Mouse (Mus musculus) kidney, embryonic 16.5 days (tissue): Measurements from ENCODE around the gene Sorbs1. TPM values are rescaled to one million over a fixed set of nuclear protein-coding genes. Genes with fewer than 3 reads are reported as not detected.
A peak's percentile ranks its signal among the peaks of the same experiment; 100 is the strongest.

ENCODE experiments used
- ATAC-seq: fragments of 200-750 bp; cut with Nextera tagmentation; 2 replicates; pipeline ENCODE4 v1.8.0; 2017; ENCODE audit warnings: moderate TSS enrichment; ENCODE audit not compliant: low FRiP score, low TSS enrichment
- H3K27ac ChIP-seq: fragments of 300-500 bp; sonication (generic); 2 replicates; pipeline ENCODE4 v1.5.1; 2014; ENCODE audit warnings: low read length
- H3K27me3 ChIP-seq: fragments of 300-500 bp; sonication (generic); 2 replicates; pipeline ENCODE4 v1.6.1; 2014; ENCODE audit warnings: low read length, control low read depth, mixed read lengths; ENCODE audit not compliant: insufficient read depth
- H3K36me3 ChIP-seq: fragments of 300-500 bp; sonication (generic); 2 replicates; pipeline ENCODE4 v1.6.1; 2014; ENCODE audit warnings: low read length, control low read depth, mixed read lengths; ENCODE audit not compliant: insufficient read depth
- H3K4me1 ChIP-seq: fragments of 300-500 bp; sonication (generic); 2 replicates; pipeline ENCODE4 v1.6.1; 2014; ENCODE audit warnings: low read length, control low read depth, mixed read lengths; ENCODE audit not compliant: insufficient read depth
- H3K4me2 ChIP-seq: fragments of 300-500 bp; sonication (generic); replicated peaks from 2 replicates; pipeline ENCODE4 v1.6.1; 2014; ENCODE audit warnings: low read depth, low read length
- H3K4me3 ChIP-seq: fragments of 300-500 bp; sonication (generic); 2 replicates; pipeline ENCODE4 v1.5.1; 2014; ENCODE audit warnings: mild to moderate bottlenecking, low read length
- H3K9ac ChIP-seq: fragments of 300-500 bp; sonication (generic); replicated peaks from 2 replicates; pipeline ENCODE4 v1.6.1; 2014; ENCODE audit warnings: low read length
- H3K9me3 ChIP-seq: fragments of 300-500 bp; sonication (generic); 2 replicates; pipeline ENCODE4 v1.6.1; 2016; ENCODE audit warnings: low read length, control low read depth
- WGBS: fragments of 180-500 bp; shearing (Covaris S2); extraction: QIAGEN DNeasy Blood & Tissue Kit; methylation state at CpG from one replicate; pipeline ENCODE4 v1.1.7; 2014; 5-methylcytosine and 5-hydroxymethylcytosine counted together
- polyA plus RNA-seq: library from polyadenylated mRNA; unstranded; fragments of >200 nt; fragmentation: Nextera tagmentation; extraction: Ambion mirVana; gene quantifications from 2 replicates; pipeline ENCODE4 v1.2.1, GENCODE M21; 2015

The Sorbs1 gene
- polyA plus RNA-seq, 1 experiment from 2014 or later = 60.1 TPM

- Histone ChIP-seq H3K27ac (no peak overlapping the region), H3K4me1 (peaks cover 4% of the 10 kb centered on the region; the same call in 1 of the 2 replicates), H3K4me2 (no peak overlapping the region), H3K27me3 (no peaks in the 10 kb centered on the region), H3K9ac (no peak overlapping the region), H3K36me3 (no peaks in the 10 kb centered on the region), H3K4me3 (no peak overlapping the region), H3K9me3 (no peaks in the 10 kb centered on the region)
- no peak for ATAC-seq
- 80% methylated on average over 3 of the region's 3 CpGs for WGBS
Measured at GRCm38 (mm10) chr19:40468308-40468707, 45.3 kb downstream of the Sorbs1 start.

DNA sequence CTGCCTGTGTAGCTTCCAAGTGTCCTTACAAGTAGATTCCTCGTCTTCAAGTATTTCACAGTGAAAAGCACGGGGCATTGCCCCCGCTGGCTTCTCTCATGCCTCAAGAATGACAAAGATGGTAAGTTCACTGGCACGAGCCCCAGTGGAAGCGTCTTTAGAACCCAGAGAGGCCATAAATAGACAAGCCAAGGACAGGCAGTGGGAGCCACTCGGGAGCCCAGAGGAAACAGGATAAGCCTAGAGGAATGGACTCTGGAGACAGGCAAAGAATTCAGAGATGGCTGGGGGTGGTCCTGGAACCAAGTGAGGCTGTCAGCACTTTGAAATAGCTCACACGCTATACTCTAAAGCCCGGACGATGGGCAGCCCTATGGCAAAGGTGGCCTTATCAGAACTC, 45.8 kb downstream of the Sorbs1 start:
- Histone ChIP-seq H3K9me3 (no peaks in the 10 kb centered on the region), H3K27me3 (no peaks in the 10 kb centered on the region), H3K27ac (no peak overlapping the region), H3K9ac (no peak overlapping the region), H3K36me3 (no peaks in the 10 kb centered on the region), H3K4me2 (no peak overlapping the region), H3K4me3 (no peak overlapping the region), H3K4me1 (peaks cover 7% of the 10 kb centered on the region; the same call in 1 of the 2 replicates)
- 71% methylated on average over 9 of the region's 9 CpGs for WGBS
- ATAC-seq = no peak

DNA sequence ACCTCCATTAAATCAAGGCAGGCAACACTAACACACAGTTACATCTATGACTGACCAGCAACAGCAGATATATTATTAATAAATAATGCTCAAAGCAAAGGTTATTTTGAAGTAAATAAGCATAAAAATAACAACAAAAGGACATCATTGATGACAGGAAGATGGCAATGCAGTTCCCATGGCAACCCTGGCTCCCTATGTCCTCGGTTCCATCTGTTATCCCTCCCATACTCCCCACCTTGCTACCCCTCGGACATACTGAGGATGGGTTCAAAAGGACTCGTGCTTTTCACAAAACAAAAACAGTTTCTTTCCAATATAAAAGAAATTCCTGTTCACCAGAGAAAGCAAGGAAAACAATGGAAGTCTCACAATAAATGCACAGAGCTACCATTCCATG, 48.2 kb downstream of the Sorbs1 start:
- H3K9me3 ChIP-seq = no peaks in the 10 kb centered on the region
- H3K9ac ChIP-seq = no peak overlapping the region
- H3K4me3 ChIP-seq = no peak overlapping the region
- no peaks in the 10 kb centered on the region for H3K27me3 ChIP-seq
- H3K4me2 ChIP-seq = no peak overlapping the region
- no peaks in the 10 kb centered on the region for H3K36me3 ChIP-seq
- ATAC-seq = no peak
- peaks cover 10% of the 10 kb centered on the region; the same call in 1 of the 2 replicates for H3K4me1 ChIP-seq
- 62% methylated on average over 3 of the region's 3 CpGs for WGBS
- H3K27ac ChIP-seq = no peak overlapping the region

- Histone ChIP-seq H3K4me2 (no peak overlapping the region), H3K9ac (no peak overlapping the region), H3K27ac (no peak overlapping the region), H3K9me3 (no peaks in the 10 kb centered on the region), H3K36me3 (no peaks in the 10 kb centered on the region), H3K27me3 (no peaks in the 10 kb centered on the region), H3K4me1 (peaks cover 10% of the 10 kb centered on the region; the same call in 1 of the 2 replicates), H3K4me3 (no peak overlapping the region)
- 75% methylated on average over 9 of the region's 9 CpGs for WGBS
- no peak for ATAC-seq
Measured at GRCm38 (mm10) chr19:40464408-40464807, 49.2 kb downstream of the Sorbs1 start.

DNA sequence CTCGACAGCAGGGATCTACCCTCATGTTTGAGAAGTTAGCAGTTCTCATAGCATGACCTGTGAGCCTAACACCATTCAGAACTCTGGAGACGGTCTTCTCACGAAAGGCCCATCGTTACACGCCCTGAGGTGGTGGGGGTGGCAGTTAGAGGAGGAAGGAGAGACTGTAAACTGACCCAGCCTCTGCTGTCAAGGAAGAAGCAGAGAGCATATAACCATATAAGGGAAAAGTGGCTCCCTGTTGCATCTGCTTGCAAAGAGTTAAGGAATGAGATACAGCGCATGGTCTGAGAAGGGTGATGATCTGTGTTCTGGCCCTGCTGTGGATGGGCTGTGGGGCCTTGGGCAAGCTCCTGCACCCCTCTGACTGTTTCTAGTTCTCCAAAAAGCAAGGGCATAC, 50.7 kb downstream of the Sorbs1 start:
- 22% methylated on average over 6 of the region's 6 CpGs for WGBS
- Histone ChIP-seq H3K4me1 (peaks cover 17% of the 10 kb centered on the region), H3K4me2 (no peak overlapping the region), H3K27ac (no peak overlapping the region), H3K36me3 (no peaks in the 10 kb centered on the region), H3K9me3 (no peaks in the 10 kb centered on the region), H3K9ac (no peak overlapping the region), H3K4me3 (no peak overlapping the region), H3K27me3 (no peaks in the 10 kb centered on the region)
- no peak; the same call in 1 of the 2 replicates for ATAC-seq

- ATAC-seq = no peak
- no peak overlapping the region for H3K9ac ChIP-seq
- H3K4me1 ChIP-seq = peaks cover 17% of the 10 kb centered on the region
- H3K27me3 ChIP-seq = no peaks in the 10 kb centered on the region
- no peak overlapping the region for H3K4me3 ChIP-seq
- no peaks in the 10 kb centered on the region for H3K9me3 ChIP-seq
- H3K4me2 ChIP-seq = no peak overlapping the region
- H3K27ac ChIP-seq = no peak overlapping the region
- H3K36me3 ChIP-seq = no peaks in the 10 kb centered on the region
- 63% methylated on average over 2 of the region's 2 CpGs for WGBS
Measured at GRCm38 (mm10) chr19:40462481-40462880, 51.1 kb downstream of the Sorbs1 start.

- no peak for ATAC-seq
- 70% methylated on average over 1 of the region's 1 CpGs for WGBS
- no peak overlapping the region for H3K9ac ChIP-seq
- no peak overlapping the region for H3K4me3 ChIP-seq
- peaks cover 17% of the 10 kb centered on the region for H3K4me1 ChIP-seq
- no peak overlapping the region for H3K4me2 ChIP-seq
- no peaks in the 10 kb centered on the region for H3K9me3 ChIP-seq
- no peaks in the 10 kb centered on the region for H3K27me3 ChIP-seq
- H3K27ac ChIP-seq = no peak overlapping the region
- no peaks in the 10 kb centered on the region for H3K36me3 ChIP-seq
Measured at GRCm38 (mm10) chr19:40461662-40462061, 51.9 kb downstream of the Sorbs1 start.

DNA sequence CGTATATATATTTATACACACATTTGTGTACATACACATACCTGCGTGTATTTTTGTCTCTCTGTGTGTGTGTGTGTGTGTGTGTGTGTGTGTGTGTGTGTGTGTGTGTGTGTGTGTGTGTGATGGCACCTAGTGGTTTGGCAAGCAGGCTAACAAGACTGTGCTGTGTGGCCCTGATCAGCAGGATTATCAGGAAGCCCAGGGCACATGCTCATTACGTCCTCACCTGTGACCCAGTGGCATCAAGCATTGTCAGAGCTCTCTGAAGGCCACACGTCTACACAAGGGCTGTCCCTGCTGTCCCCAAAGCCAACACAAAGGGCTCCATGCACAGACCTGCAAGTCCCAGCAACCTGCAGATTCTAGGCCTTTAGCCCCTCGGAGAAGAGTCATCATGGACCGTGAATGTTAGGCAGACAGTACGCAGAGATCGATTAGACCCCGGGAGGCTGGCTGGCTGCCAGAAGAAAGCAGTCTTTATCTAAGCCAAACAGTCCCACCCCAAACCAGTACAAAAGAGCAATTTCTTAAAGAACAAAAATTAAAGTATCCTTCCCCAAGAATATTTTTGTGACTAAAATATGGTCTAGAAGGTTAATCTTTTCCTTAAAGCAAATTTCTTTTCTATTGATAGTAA, 52.6 kb downstream of the Sorbs1 start:
- peaks cover 17% of the 10 kb centered on the region for H3K4me1 ChIP-seq
- no peak overlapping the region for H3K9ac ChIP-seq
- H3K36me3 ChIP-seq = no peaks in the 10 kb centered on the region
- no peak overlapping the region for H3K4me2 ChIP-seq
- no peak overlapping the region for H3K27ac ChIP-seq
- H3K9me3 ChIP-seq = no peaks in the 10 kb centered on the region
- H3K4me3 ChIP-seq = no peak overlapping the region
- no peak for ATAC-seq
- 74% methylated on average over 9 of the region's 9 CpGs for WGBS
- no peaks in the 10 kb centered on the region for H3K27me3 ChIP-seq

GRCm38 (mm10) chr19:40459338-40459737, 54.2 kb downstream of the Sorbs1 start:
- peaks cover 14% of the 10 kb centered on the region for H3K4me1 ChIP-seq
- ATAC-seq = no peak
- H3K36me3 ChIP-seq = no peaks in the 10 kb centered on the region
- no peaks in the 10 kb centered on the region for H3K27me3 ChIP-seq
- no peak overlapping the region for H3K9ac ChIP-seq
- no peak overlapping the region for H3K4me3 ChIP-seq
- H3K4me2 ChIP-seq = no peak overlapping the region
- no peaks in the 10 kb centered on the region for H3K9me3 ChIP-seq
- 5% methylated on average over 1 of the region's 1 CpGs for WGBS
- no peak overlapping the region for H3K27ac ChIP-seq

GRCm38 (mm10) chr19:40458806-40459205, 54.8 kb downstream of the Sorbs1 start:
- no peak overlapping the region for H3K9ac ChIP-seq
- no peak overlapping the region for H3K27ac ChIP-seq
- no peaks in the 10 kb centered on the region for H3K9me3 ChIP-seq
- H3K4me3 ChIP-seq = no peak overlapping the region
- WGBS = 61% methylated on average over 3 of the region's 3 CpGs
- no peaks in the 10 kb centered on the region for H3K36me3 ChIP-seq
- peaks cover 14% of the 10 kb centered on the region for H3K4me1 ChIP-seq
- no peaks in the 10 kb centered on the region for H3K27me3 ChIP-seq
- H3K4me2 ChIP-seq = no peak overlapping the region
- 0 out of 2 replicates have a peak, but pooled peaks have one; percentile 21 for ATAC-seq
